Mouse (Mus musculus) lung, postnatal 25 days (tissue): ENCODE results near the gene Atp13a3.

Experiments
- DNase-seq: peaks from one replicate; pipeline ENCODE4 v3.0.0; 2022; ENCODE audit warnings: low spot score

Gene Atp13a3

DNA sequence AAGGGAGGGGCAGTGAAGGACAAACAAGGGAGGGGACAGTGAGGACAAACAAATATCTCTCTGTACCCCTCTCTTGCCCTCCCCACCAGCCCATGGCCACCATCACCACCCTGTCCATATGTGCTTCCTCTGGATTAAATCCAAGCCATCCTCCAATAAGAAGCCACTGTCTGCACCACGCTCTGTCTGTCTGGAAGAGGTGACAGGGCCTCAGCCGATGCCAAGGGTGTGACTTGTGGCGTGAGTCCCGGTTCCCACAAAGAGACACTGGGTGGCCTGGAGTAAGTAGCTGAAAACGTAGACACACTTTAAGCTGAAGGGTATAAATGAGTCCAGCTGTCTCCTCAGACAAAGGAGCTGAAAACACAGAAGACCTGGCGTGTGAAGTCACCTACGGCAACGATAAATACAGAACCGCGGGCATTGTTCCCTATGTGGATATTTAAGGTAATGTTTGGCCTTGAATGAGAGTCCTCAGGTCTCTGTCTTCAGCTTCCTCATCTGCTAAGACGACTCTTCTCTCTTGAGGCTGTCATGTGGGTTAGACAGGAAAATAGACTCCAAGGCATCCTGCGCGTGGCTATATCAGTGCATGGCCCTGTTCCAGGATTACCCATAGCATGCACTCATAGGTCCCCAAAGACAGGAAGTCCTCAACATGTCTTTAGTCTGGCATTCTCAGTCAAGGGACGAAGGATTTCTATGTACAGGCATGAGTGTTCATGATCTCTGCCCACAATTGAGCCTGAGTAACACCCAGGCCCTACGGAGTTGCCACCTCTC is 130.0 kb downstream of the Atp13a3 start:
- no peak for DNase-seq

- DNase-seq, result no peak
Measured at GRCm38 (mm10) chr16:30273065-30273464, 132.7 kb downstream of the Atp13a3 start.

- DNase-seq, result no peak
Measured at GRCm38 (mm10) chr16:30271941-30272595, 133.7 kb downstream of the Atp13a3 start.

DNA sequence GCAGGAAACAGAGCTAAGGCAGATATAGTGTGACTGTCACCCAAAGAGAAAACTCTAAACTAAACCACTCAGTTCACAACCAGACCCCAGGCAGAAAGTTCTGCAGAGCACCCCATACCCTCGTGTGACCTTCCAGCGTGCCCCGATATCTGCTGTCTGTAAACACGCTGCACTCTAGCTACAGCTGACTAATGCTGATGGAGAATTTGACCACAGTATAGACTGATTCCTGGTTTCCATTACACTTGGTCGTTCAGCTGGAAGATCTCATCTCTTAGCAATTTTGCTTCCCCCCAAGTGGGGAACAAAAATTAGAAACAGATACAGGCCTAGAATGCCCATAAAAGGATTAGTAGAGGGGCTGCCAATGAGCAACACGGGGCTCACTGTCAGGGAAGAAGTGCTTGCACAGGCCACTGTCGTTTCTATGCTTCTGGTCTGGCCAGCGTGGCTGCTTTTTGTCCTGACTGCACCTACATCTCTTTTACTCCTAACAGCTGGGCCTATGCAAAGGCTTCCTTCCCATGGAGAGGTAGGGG is 134.5 kb downstream of the Atp13a3 start:
- no peak for DNase-seq

- no peak for DNase-seq
Measured at GRCm38 (mm10) chr16:30267359-30267758, 138.4 kb downstream of the Atp13a3 start, which contains the start of gene Cpn2. TSS of gene Cpn2 (minus strand) at chr16:30267499.

DNA sequence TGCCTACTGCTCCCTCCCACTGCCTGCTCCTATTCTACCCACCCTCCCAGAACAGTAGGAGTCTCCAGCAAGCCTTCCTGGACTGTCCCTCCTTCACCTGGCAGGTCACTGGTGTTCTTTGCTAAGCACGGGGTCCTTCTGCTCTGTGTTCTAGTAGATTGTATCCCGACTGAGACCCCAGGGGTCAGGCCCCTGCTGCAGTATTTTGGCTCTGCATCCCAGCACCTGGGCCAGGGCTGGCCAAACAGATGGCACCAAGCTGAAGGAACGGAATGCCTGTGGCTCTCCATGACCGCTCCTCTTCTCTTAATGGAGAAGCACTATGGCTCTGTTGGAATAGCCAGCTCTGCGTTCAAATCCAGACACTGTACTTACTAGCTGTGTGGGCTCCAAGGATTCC is 139.2 kb downstream of the Atp13a3 start:
- DNase-seq, result no peak

GRCm38 (mm10) chr16:30265611-30266010 is 140.2 kb downstream of the Atp13a3 start:
- no peak for DNase-seq

DNA sequence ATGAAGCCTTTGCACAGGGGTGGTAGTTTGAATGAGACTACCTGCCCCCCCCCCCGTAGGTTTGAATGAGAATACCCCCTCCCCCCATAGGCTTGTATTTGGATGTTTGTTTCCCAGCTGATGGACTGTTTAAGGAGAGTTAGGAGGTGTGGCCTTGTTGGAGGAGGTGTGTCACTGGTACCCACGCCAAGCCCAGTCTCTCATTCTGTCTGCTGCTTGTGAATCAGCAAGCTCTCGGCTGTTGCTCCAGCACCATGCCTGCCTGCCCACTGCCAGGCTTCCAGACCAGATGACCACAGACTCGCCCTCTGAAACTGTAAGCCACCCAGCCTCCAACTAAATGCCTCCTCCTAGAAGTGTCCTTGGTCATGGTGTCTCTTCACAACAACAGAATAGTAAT is 142.6 kb downstream of the Atp13a3 start:
- no peak for DNase-seq

GRCm38 (mm10) chr16:30262664-30263063 is 143.1 kb downstream of the Atp13a3 start:
- DNase-seq, result peak; percentile 66
